Mouse (Mus musculus) bone marrow, adult 2 months (tissue): ENCODE measurements at regions not wholly inside any gene's neighbourhood (a gene's known extent, or its start where the extent isn't known, plus 50 kb on each side); places are given as distances from the start of the nearest gene placed in this dataset.

Source experiments
- H3K27ac ChIP-seq: fragments of 200-500 bp; 2 replicates; pipeline ENCODE4 v1.5.1; 2012; ENCODE audit warnings: low read depth, mild to moderate bottlenecking, control low read depth, inconsistent platforms, low read length; ENCODE audit not compliant: control insufficient read depth, poor library complexity, insufficient read depth
- H3K4me1 ChIP-seq: fragments of 200-500 bp; 2 replicates; pipeline ENCODE4 v1.6.1; 2011; ENCODE audit warnings: low read length; ENCODE audit not compliant: control insufficient read depth, insufficient read depth
- H3K4me3 ChIP-seq: fragments of 200-500 bp; replicated peaks from 2 replicates; pipeline ENCODE3; 2011; ENCODE audit warnings: mild to moderate bottlenecking, low read depth, low read length, control low read depth; ENCODE audit not compliant: control insufficient read depth
- CTCF ChIP-seq: fragments of 200-500 bp; IDR thresholded peaks from 2 replicates; pipeline ENCODE4 v1.5.1; 2011; ENCODE audit warnings: low read length, control low read depth; ENCODE audit not compliant: control insufficient read depth, insufficient read depth
- POLR2A ChIP-seq: fragments of 200-500 bp; IDR thresholded peaks from 2 replicates; pipeline ENCODE4 v1.6.1; 2011; ENCODE audit warnings: low read depth, mild to moderate bottlenecking, control low read depth, low read length, borderline replicate concordance; ENCODE audit not compliant: control insufficient read depth
- WGBS: fragments of 180-500 bp; shearing (Covaris S2); methylation state at CpG from one replicate; pipeline ENCODE4 v1.1.7; 2018; 5-methylcytosine and 5-hydroxymethylcytosine counted together

GRCm38 (mm10) chr1:73444216-73444890 lies 428.6 kb upstream of the Tnp1 start:
- H3K4me3 ChIP-seq, result no peak overlapping the region
- TF ChIP-seq POLR2A, result no peak
- no peak for TF ChIP-seq CTCF
- H3K4me1 ChIP-seq, result no peaks in the 10 kb centered on the region
- no peak overlapping the region for H3K27ac ChIP-seq
- WGBS, result 46% methylated on average over 6 of the region's 6 CpGs

DNA sequence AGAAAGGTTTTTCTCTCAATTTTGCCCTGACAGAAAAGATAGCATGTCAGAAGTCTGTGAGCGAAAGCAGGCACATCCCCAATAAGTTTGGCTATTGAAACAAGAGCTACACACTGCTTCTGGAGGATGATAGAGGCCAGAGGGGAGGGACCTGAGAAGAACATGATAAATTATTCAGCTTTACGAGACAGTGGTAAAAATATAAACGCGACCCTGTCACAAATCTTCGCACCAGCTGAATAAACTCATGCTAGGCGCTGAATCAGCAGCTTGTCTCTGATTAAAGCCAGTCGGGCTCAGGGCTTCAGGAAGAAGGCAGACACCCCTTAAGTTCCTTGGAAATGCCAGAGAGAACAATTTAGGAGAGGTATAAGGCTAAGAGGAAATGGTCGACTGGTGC lies 422.7 kb upstream of the Tnp1 start:
- 70% methylated on average over 8 of the region's 8 CpGs for WGBS
- Histone ChIP-seq H3K4me1 (no peaks in the 10 kb centered on the region), H3K27ac (no peak overlapping the region), H3K4me3 (no peak overlapping the region)
- no peak for TF ChIP-seq POLR2A
- no peak for TF ChIP-seq CTCF

GRCm38 (mm10) chr1:73428101-73428500 lies 412.4 kb upstream of the Tnp1 start:
- Histone ChIP-seq H3K4me3 (no peak overlapping the region), H3K4me1 (no peaks in the 10 kb centered on the region), H3K27ac (no peak overlapping the region)
- TF ChIP-seq POLR2A (no peak), CTCF (no peak)
- WGBS, result 89% methylated on average over 4 of the region's 4 CpGs

DNA sequence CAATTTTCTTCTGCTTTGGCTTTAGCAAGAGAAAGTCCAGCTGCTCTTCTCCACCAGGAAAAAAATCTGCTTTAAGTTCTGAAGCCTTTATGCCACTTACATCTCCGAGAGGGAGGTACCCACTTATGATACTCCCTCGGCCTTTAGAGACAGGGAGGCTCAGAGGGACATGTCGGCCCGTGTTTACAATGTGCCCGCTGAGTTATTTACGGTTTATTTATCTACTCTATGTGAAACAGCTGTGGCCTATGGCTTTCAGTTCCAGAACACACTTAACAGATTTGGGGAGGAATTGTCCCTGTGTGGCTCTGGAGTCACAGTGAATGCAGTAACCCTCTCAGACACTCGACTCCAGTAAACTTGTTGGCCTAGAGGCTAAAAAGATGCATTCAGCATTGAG lies 409.3 kb upstream of the Tnp1 start:
- no peak for TF ChIP-seq POLR2A
- TF ChIP-seq CTCF, result no peak
- Histone ChIP-seq H3K4me3 (no peak overlapping the region), H3K27ac (no peak overlapping the region), H3K4me1 (no peaks in the 10 kb centered on the region)
- 65% methylated on average over 7 of the region's 7 CpGs for WGBS

DNA sequence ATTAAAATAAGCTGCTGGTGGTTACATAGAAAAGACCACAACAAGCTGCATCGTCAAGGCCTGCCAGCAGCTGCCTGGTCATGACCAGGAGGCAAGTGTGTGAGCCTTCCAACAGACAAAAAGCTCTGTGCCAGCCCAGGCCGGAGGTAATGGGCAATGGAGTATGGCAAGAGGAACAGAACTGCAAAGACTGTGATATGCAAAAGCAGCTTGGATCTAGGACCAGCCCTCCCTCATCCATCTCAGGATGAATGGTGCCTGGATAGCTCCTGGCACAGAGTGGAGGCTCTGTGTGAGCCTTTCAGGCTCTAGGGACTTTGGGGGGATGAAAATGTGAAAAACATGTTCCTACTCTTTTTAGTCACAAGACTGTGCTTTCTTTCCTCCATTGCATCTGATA lies 402.5 kb upstream of the Tnp1 start:
- H3K4me3 ChIP-seq, result no peak overlapping the region
- H3K27ac ChIP-seq, result no peak overlapping the region
- no peak for TF ChIP-seq POLR2A
- no peaks in the 10 kb centered on the region for H3K4me1 ChIP-seq
- 72% methylated on average over 2 of the region's 2 CpGs for WGBS

- Histone ChIP-seq H3K4me1 (no peaks in the 10 kb centered on the region), H3K27ac (no peak overlapping the region), H3K4me3 (no peak overlapping the region)
- no peak for TF ChIP-seq POLR2A
- no peak for TF ChIP-seq CTCF
- WGBS, result 87% methylated on average over 2 of the region's 2 CpGs
Observed at GRCm38 (mm10) chr1:73411452-73411851, 395.7 kb upstream of the Tnp1 start.

- H3K27ac ChIP-seq, result no peak overlapping the region
- TF ChIP-seq POLR2A, result no peak
- no peak for TF ChIP-seq CTCF
- WGBS, result 79% methylated on average over 3 of the region's 3 CpGs
Observed at GRCm38 (mm10) chr1:73399178-73399577, 383.5 kb upstream of the Tnp1 start.

GRCm38 (mm10) chr1:73395034-73395433 lies 379.3 kb upstream of the Tnp1 start:
- H3K4me3 ChIP-seq, result no peak overlapping the region
- TF ChIP-seq POLR2A (no peak), CTCF (no peak)
- no peak overlapping the region for H3K27ac ChIP-seq
- no peaks in the 10 kb centered on the region for H3K4me1 ChIP-seq
- 69% methylated on average over 1 of the region's 1 CpGs for WGBS

More at GRCm38 (mm10) chr1:73399178-73399577, 383.5 kb upstream of the Tnp1 start:
- Histone ChIP-seq H3K4me3 (no peak overlapping the region), H3K4me1 (no peaks in the 10 kb centered on the region)

- Histone ChIP-seq H3K4me1 (no peaks in the 10 kb centered on the region), H3K4me3 (no peak overlapping the region), H3K27ac (no peak overlapping the region)
- TF ChIP-seq CTCF (no peak), POLR2A (no peak)
- WGBS, result 64% methylated on average over 1 of the region's 1 CpGs
Observed at GRCm38 (mm10) chr1:73394466-73394865, 378.8 kb upstream of the Tnp1 start.
